Comparison of ENCODE assay signal across 7 mouse cellular contexts in genomic region chr8:48152062-48152738, GRCm38 (mm10). TPM values are rescaled to one million over a fixed set of nuclear protein-coding genes. Genes with fewer than 3 reads are reported as not detected.
DNase-seq lines count a peak whose midpoint lies in the region; ATAC-seq and TF ChIP-seq lines count a peak whose summit lies in the region.

No protein-coding gene starts in this region.

- no peaks in the 10 kb centered on the region; the same call in 1 of the 2 replicates for H3K9me3 ChIP-seq in liver, embryonic 12.5 days (replicated peaks)
- H3K9me3 ChIP-seq in forebrain, embryonic 11.5 days (ENCODE audit: control insufficient read depth, low read length) = peaks cover 2% of the 10 kb centered on the region; the same call in 1 of the 2 replicates
- H3K9me3 ChIP-seq in stomach, postnatal 0 days (ENCODE audit: control insufficient read depth, low read length) = no peaks in the 10 kb centered on the region

- WGBS in liver, embryonic 12.5 days (ENCODE audit: insufficient replicate concordance) = 48% methylated on average over 19 of the region's 19 CpGs
- WGBS in forebrain, embryonic 11.5 days = 43% methylated on average over 19 of the region's 19 CpGs
- WGBS in stomach, postnatal 0 days = 42% methylated on average over 19 of the region's 19 CpGs

- H3K36me3 ChIP-seq in liver, embryonic 12.5 days = no peaks in the 10 kb centered on the region
- no peaks in the 10 kb centered on the region for H3K36me3 ChIP-seq in forebrain, embryonic 11.5 days (ENCODE audit: control insufficient read depth, insufficient read depth, low read length)
- no peaks in the 10 kb centered on the region for H3K36me3 ChIP-seq in stomach, postnatal 0 days (ENCODE audit: control insufficient read depth, insufficient read depth, low read length)

- no peaks in the 10 kb centered on the region for H3K4me1 ChIP-seq in liver, embryonic 12.5 days
- peaks cover 11% of the 10 kb centered on the region for H3K4me1 ChIP-seq in forebrain, embryonic 11.5 days (replicated peaks; ENCODE audit: control insufficient read depth, insufficient read depth, low read length)
- H3K4me1 ChIP-seq in stomach, postnatal 0 days (replicated peaks; ENCODE audit: control insufficient read depth, insufficient read depth) = 0 out of 2 replicates have a peak, but pooled peaks cover 3% of the 10 kb centered on the region

- no peak overlapping the region for H3K9ac ChIP-seq in liver, embryonic 12.5 days
- H3K9ac ChIP-seq in forebrain, embryonic 11.5 days (ENCODE audit: low read length) = no peak overlapping the region
- no peak overlapping the region; the same call in 1 of the 2 replicates for H3K9ac ChIP-seq in stomach, postnatal 0 days (ENCODE audit: low read length)

- no peak overlapping the region for H3K4me3 ChIP-seq in liver, embryonic 12.5 days
- no peak overlapping the region for H3K4me3 ChIP-seq in forebrain, embryonic 11.5 days (ENCODE audit: low read depth, low read length)
- H3K4me3 ChIP-seq in stomach, postnatal 0 days (ENCODE audit: low read depth, low read length) = no peak overlapping the region

- no peak overlapping the region for H3K4me2 ChIP-seq in liver, embryonic 12.5 days
- H3K4me2 ChIP-seq in forebrain, embryonic 11.5 days (ENCODE audit: low read depth, low read length, severe bottlenecking) = no peak overlapping the region
- no peak overlapping the region for H3K4me2 ChIP-seq in stomach, postnatal 0 days (replicated peaks; ENCODE audit: low read depth)

- peak; percentile 19 for DNase-seq in liver
- DNase-seq in forebrain, embryonic 11.5 days (ENCODE audit: low spot score) = peak; percentile 68
- peak; percentile 50 to 53 for DNase-seq in heart, postnatal 10 days
- peak; percentile 0 for DNase-seq in lung, postnatal 25 days (ENCODE audit: low spot score)
- peak; percentile 19 for DNase-seq in stomach, postnatal 0 days (ENCODE audit: low spot score)

- no peak for TF ChIP-seq CTCF in stomach, postnatal 0 days (IDR thresholded peaks at IDR 0.05; ENCODE audit: low read depth)

- no peak overlapping the region for H3K27ac ChIP-seq in liver, embryonic 12.5 days
- no peak overlapping the region for H3K27ac ChIP-seq in forebrain, embryonic 11.5 days (ENCODE audit: low read depth, low read length)
- H3K27ac ChIP-seq in stomach, postnatal 0 days (replicated peaks) = no peak overlapping the region

- no peak for ATAC-seq in liver, embryonic 12.5 days
- peak; percentile 63; the same call in 1 of the 2 replicates for ATAC-seq in forebrain, embryonic 11.5 days (replicated peaks; ENCODE audit: low FRiP score)
- no peak for ATAC-seq in stomach, postnatal 0 days (ENCODE audit: low FRiP score, low TSS enrichment)
- ATAC-seq in erythroblast, adult 5-6 weeks (replicated peaks; ENCODE audit: low FRiP score, poor library complexity, severe bottlenecking) = no peak

- TF ChIP-seq EP300 in stomach, postnatal 0 days (optimal IDR thresholded peaks at IDR 0.05) = no peak

- no peaks in the 10 kb centered on the region for H3K27me3 ChIP-seq in liver, embryonic 12.5 days (replicated peaks)
- no peaks in the 10 kb centered on the region; the same call in 1 of the 2 replicates for H3K27me3 ChIP-seq in forebrain, embryonic 11.5 days (ENCODE audit: control insufficient read depth, insufficient read depth, low read length)
- no peaks in the 10 kb centered on the region for H3K27me3 ChIP-seq in stomach, postnatal 0 days (ENCODE audit: control insufficient read depth, insufficient read depth, low read length)

- intact Hi-C loops in heart, postnatal 10 days (cut with DNase I) = no loop called here

RNA-seq across cellular contexts. Expression of gene Dctd, which starts 53.3 kb away (rescaled TPM):
- polyA plus RNA-seq in liver, embryonic 12.5 days (2016; fragmentation: Nextera tagmentation; extraction: Ambion mirVana) = 16.8 and 18.3 TPM in 2 replicates
- polyA plus RNA-seq in forebrain, embryonic 11.5 days (2014; fragmentation: Nextera tagmentation; extraction: Ambion mirVana) = 36.8 and 38.0 TPM in 2 replicates
- 1 to 10 TPM; 3.8 to 6.0 TPM for total RNA-seq in heart, postnatal 10 days (2021)
- 7.7 and 8.4 TPM in 2 replicates for polyA plus RNA-seq in stomach, postnatal 0 days (2015; fragmentation: Nextera tagmentation; extraction: Ambion mirVana)
- 1.3 and 7.3 TPM in 2 replicates for total RNA-seq in erythroblast, adult 5-6 weeks (2015; ENCODE audit: low replicate concordance)
- total RNA-seq in erythroblast, adult 5-6 weeks (2017; ENCODE audit: low replicate concordance) = 1.8 and 3.8 TPM in 2 replicates

Comparison
In these comparisons a context has a peak if more than half of its experiments do, and no peak if none do; other contexts are left out.
1. DNase-seq: peak in every context shown above with its lines; median percentile 68 in forebrain, embryonic 11.5 days; 52 in heart, postnatal 10 days; 19 in liver; 19 in stomach, postnatal 0 days; 0 in lung, postnatal 25 days.